ENCODE assay signal across 8 mouse cellular contexts in genomic region chr5:118155565-118155947, GRCm38 (mm10). TPM values are rescaled to one million over a fixed set of nuclear protein-coding genes. Genes with fewer than 3 reads are reported as not detected.
A peak's percentile ranks its signal among the peaks of the same experiment; 100 is the strongest.
DNase-seq lines count a peak whose midpoint lies in the region; ATAC-seq and TF ChIP-seq lines count a peak whose summit lies in the region.

No protein-coding gene starts in this region.

- H3K4me2 ChIP-seq in lung, embryonic 14.5 days: peak overlapping the region; percentile 74
- H3K4me2 ChIP-seq in neural tube, embryonic 14.5 days (ENCODE audit: low read depth, low read length): peak overlapping the region; percentile 79

- TF ChIP-seq CTCF in lung, embryonic 14.5 days (IDR thresholded peaks at IDR 0.05; ENCODE audit: low read depth): no peak

- H3K27me3 ChIP-seq in lung, embryonic 14.5 days (ENCODE audit: insufficient read depth, low read length): no peaks in the 10 kb centered on the region
- peaks cover 3% of the 10 kb centered on the region; the same call in 1 of the 2 replicates for H3K27me3 ChIP-seq in forebrain, embryonic 10.5 days (ENCODE audit: poor library complexity, severe bottlenecking)
- peaks cover 12% of the 10 kb centered on the region; the same call in 1 of the 2 replicates for H3K27me3 ChIP-seq in limb, embryonic 10.5 days (ENCODE audit: low read depth, poor library complexity, severe bottlenecking)
- no peaks in the 10 kb centered on the region for H3K27me3 ChIP-seq in neural tube, embryonic 14.5 days (ENCODE audit: control insufficient read depth, insufficient read depth, low read length)

- peak overlapping the region; percentile 89 for H3K4me3 ChIP-seq in lung, embryonic 14.5 days (ENCODE audit: low read depth, low read length)
- H3K4me3 ChIP-seq in forebrain, embryonic 10.5 days: peak overlapping the region; percentile 99
- H3K4me3 ChIP-seq in limb, embryonic 10.5 days: peak overlapping the region; percentile 83
- H3K4me3 ChIP-seq in neural tube, embryonic 14.5 days (ENCODE audit: low read depth, low read length): peak overlapping the region; percentile 84

- H3K4me1 ChIP-seq in lung, embryonic 14.5 days (ENCODE audit: insufficient read depth): peaks cover 8% of the 10 kb centered on the region; the same call in 1 of the 2 replicates
- peaks cover 29% of the 10 kb centered on the region for H3K4me1 ChIP-seq in forebrain, embryonic 10.5 days
- peaks cover 23% of the 10 kb centered on the region for H3K4me1 ChIP-seq in limb, embryonic 10.5 days
- peaks cover 11% of the 10 kb centered on the region for H3K4me1 ChIP-seq in neural tube, embryonic 14.5 days (ENCODE audit: control insufficient read depth, insufficient read depth, low read length)

- no peak overlapping the region for H3K27ac ChIP-seq in lung, embryonic 14.5 days (ENCODE audit: low read depth)
- peak overlapping the region; percentile 90 for H3K27ac ChIP-seq in forebrain, embryonic 10.5 days
- H3K27ac ChIP-seq in limb, embryonic 10.5 days: peak overlapping the region; percentile 91
- no peak overlapping the region for H3K27ac ChIP-seq in neural tube, embryonic 14.5 days (ENCODE audit: low read depth, low read length)

- ATAC-seq in lung, embryonic 14.5 days (ENCODE audit: insufficient read depth): no peak
- ATAC-seq in neural tube, embryonic 14.5 days (ENCODE audit: low read depth): 0 out of 2 replicates have a peak, but pooled peaks have one; percentile 2
- no peak for ATAC-seq in monocyte, adult 5-6 weeks (replicated peaks; ENCODE audit: insufficient number of reproducible peaks, low FRiP score, low TSS enrichment, poor library complexity, severe bottlenecking)

- peak overlapping the region; percentile 86 for H3K9ac ChIP-seq in lung, embryonic 14.5 days
- peak overlapping the region; percentile 88 for H3K9ac ChIP-seq in neural tube, embryonic 14.5 days (replicated peaks; ENCODE audit: low read depth, low read length)

- no peak for DNase-seq in lung, embryonic 14.5 days
- no peak for DNase-seq in lung, postnatal 14 days
- no peak for DNase-seq in forebrain, embryonic 10.5 days (ENCODE audit: extremely low spot score, low spot score)
- DNase-seq in limb, embryonic 10.5 days (ENCODE audit: low spot score): no peak
- no peak for DNase-seq in cerebellum, postnatal 14 days
- no peak for DNase-seq in left cerebral cortex, adult 11 months (ENCODE audit: low spot score)

- peaks cover 4% of the 10 kb centered on the region; the same call in 1 of the 2 replicates for H3K36me3 ChIP-seq in lung, embryonic 14.5 days (ENCODE audit: insufficient read depth)
- H3K36me3 ChIP-seq in forebrain, embryonic 10.5 days (replicated peaks): peaks cover 29% of the 10 kb centered on the region
- peaks cover 28% of the 10 kb centered on the region for H3K36me3 ChIP-seq in limb, embryonic 10.5 days
- H3K36me3 ChIP-seq in neural tube, embryonic 14.5 days (ENCODE audit: control insufficient read depth, insufficient read depth, low read length): no peaks in the 10 kb centered on the region

- H3K9me3 ChIP-seq in lung, embryonic 14.5 days (ENCODE audit: low read depth, low read length): no peaks in the 10 kb centered on the region
- H3K9me3 ChIP-seq in forebrain, embryonic 10.5 days: no peaks in the 10 kb centered on the region
- no peaks in the 10 kb centered on the region for H3K9me3 ChIP-seq in limb, embryonic 10.5 days (replicated peaks)
- H3K9me3 ChIP-seq in neural tube, embryonic 14.5 days (ENCODE audit: control insufficient read depth, low read length): no peaks in the 10 kb centered on the region

- 14% methylated on average over 9 of the region's 9 CpGs for WGBS in lung, embryonic 14.5 days
- 27% methylated on average over 9 of the region's 9 CpGs for WGBS in forebrain, embryonic 10.5 days
- WGBS in limb, embryonic 10.5 days: 23% methylated on average over 9 of the region's 9 CpGs
- whole genome bisulfite sequencing in neural tube, embryonic 14.5 days: 19% methylated on average over 8 of the region's 9 CpGs

RNA-seq across cellular contexts. Expression of gene Fbxw8, which starts 0.3 kb away (rescaled TPM):
- polyA plus RNA-seq in lung, embryonic 14.5 days (2014; fragmentation: Nextera tagmentation; extraction: Ambion mirVana): 31.1 and 31.3 TPM in 2 replicates
- 32.7 and 33.8 TPM in 2 replicates for polyA plus RNA-seq in forebrain, embryonic 10.5 days (2016; fragmentation: Nextera tagmentation; extraction: Ambion mirVana)
- 36.8 and 37.9 TPM in 2 replicates for polyA plus RNA-seq in limb, embryonic 10.5 days (2016; fragmentation: Nextera tagmentation; extraction: Ambion mirVana)
- 16.5 and 20.4 TPM in 2 replicates for polyA plus RNA-seq in neural tube, embryonic 14.5 days (2014; fragmentation: Nextera tagmentation; extraction: Ambion mirVana)
- 10.3 to 18.2 TPM (median 12.6 TPM) in 3 replicates for total RNA-seq in monocyte, adult 5-6 weeks (2017)

RNA-seq across cellular contexts. Expression of gene Hrk, which starts 8.9 kb away (rescaled TPM):
- 0.04 TPM in 1 of 2 replicates, not detected in the other for polyA plus RNA-seq in lung, embryonic 14.5 days (2014; fragmentation: Nextera tagmentation; extraction: Ambion mirVana)
- polyA plus RNA-seq in forebrain, embryonic 10.5 days (2016; fragmentation: Nextera tagmentation; extraction: Ambion mirVana): 0.04 and 0.09 TPM in 2 replicates
- polyA plus RNA-seq in limb, embryonic 10.5 days (2016; fragmentation: Nextera tagmentation; extraction: Ambion mirVana): 0.03 TPM in 2 replicates
- polyA plus RNA-seq in neural tube, embryonic 14.5 days (2014; fragmentation: Nextera tagmentation; extraction: Ambion mirVana): 3.5 and 3.9 TPM in 2 replicates
- total RNA-seq in monocyte, adult 5-6 weeks (2017): not detected in 3 replicates

Comparison
In these comparisons a context has a peak if more than half of its experiments do, and no peak if none do; other contexts are left out.
1. H3K27ac ChIP-seq: peak in forebrain, embryonic 10.5 days (single experiment) and limb, embryonic 10.5 days (single experiment); none in lung, embryonic 14.5 days (single experiment) and neural tube, embryonic 14.5 days (single experiment).
2. Peak in every context shown above with its lines, with median percentiles within 50 percentile points of each other: H3K4me3 ChIP-seq.